Mouse (Mus musculus) brain, adult 2 months (tissue): ENCODE data around the gene Carm1.

Experiments used
- DNase-seq: peaks from one replicate; pipeline ENCODE4 v3.0.0; 2011; ENCODE audit warnings: low read depth, low spot score

Gene Carm1

GRCm38 (mm10) chr9:21575253-21575652, 28.6 kb downstream of the Carm1 start:
- DNase-seq = no peak

- no peak for DNase-seq
Observed at GRCm38 (mm10) chr9:21576286-21576685, 29.6 kb downstream of the Carm1 start.

- no peak for DNase-seq
Observed at GRCm38 (mm10) chr9:21578226-21578625, 31.5 kb downstream of the Carm1 start.

- no peak for DNase-seq
Observed at GRCm38 (mm10) chr9:21585401-21585800, 38.7 kb downstream of the Carm1 start.

GRCm38 (mm10) chr9:21587678-21588349, 41.1 kb downstream of the Carm1 start:
- peak; percentile 34 for DNase-seq

GRCm38 (mm10) chr9:21588350-21588749, 41.7 kb downstream of the Carm1 start:
- DNase-seq = no peak

- DNase-seq = no peak
Observed at GRCm38 (mm10) chr9:21589538-21589937, 42.8 kb downstream of the Carm1 start.

GRCm38 (mm10) chr9:21591127-21591830, 44.6 kb downstream of the Carm1 start:
- no peak for DNase-seq

GRCm38 (mm10) chr9:21591831-21592702, 45.4 kb downstream of the Carm1 start:
- DNase-seq = no peak

GRCm38 (mm10) chr9:21592703-21593121, 46.0 kb downstream of the Carm1 start, which contains the start of the genes Timm29 and Yipf2:
Gene Timm29 (plus strand): TSS chr9:21592722.
Gene Yipf2 (minus strand): TSS chr9:21592828.
- DNase-seq = peak; percentile 99

- peak; percentile 75 for DNase-seq
Observed at GRCm38 (mm10) chr9:21593122-21593721, 46.5 kb downstream of the Carm1 start.

GRCm38 (mm10) chr9:21594350-21594749, 47.7 kb downstream of the Carm1 start:
- peak; percentile 36 for DNase-seq

GRCm38 (mm10) chr9:21594838-21595237, 48.1 kb downstream of the Carm1 start:
- no peak for DNase-seq

- DNase-seq = peak; percentile 56
Observed at GRCm38 (mm10) chr9:21598198-21598597, 51.5 kb downstream of the Carm1 start.

GRCm38 (mm10) chr9:21600186-21600585, 53.5 kb downstream of the Carm1 start:
- no peak for DNase-seq

GRCm38 (mm10) chr9:21601073-21601472, 54.4 kb downstream of the Carm1 start:
- no peak for DNase-seq

- DNase-seq = peak; percentile 90
Observed at GRCm38 (mm10) chr9:21601722-21602399, 55.2 kb downstream of the Carm1 start.

GRCm38 (mm10) chr9:21604119-21604518, 57.4 kb downstream of the Carm1 start:
- DNase-seq = no peak

- no peak for DNase-seq
Observed at GRCm38 (mm10) chr9:21605865-21606264, 59.2 kb downstream of the Carm1 start.

GRCm38 (mm10) chr9:21606648-21607047, 60.0 kb downstream of the Carm1 start:
- DNase-seq = no peak

- DNase-seq = no peak
Observed at GRCm38 (mm10) chr9:21609861-21610260, 63.2 kb downstream of the Carm1 start.
